Mouse (Mus musculus) embryo, embryonic 10 days (tissue): ENCODE results near the gene Aco1.

Experiments
- DNase-seq: peaks from one replicate; pipeline ENCODE4 v3.0.0-alpha.2; 2015; ENCODE audit warnings: low spot score

Aco1 gene

GRCm38 (mm10) chr4:40157500-40158223 is 14.8 kb downstream of the Aco1 start:
- DNase-seq: no peak

- DNase-seq: no peak
Observed at GRCm38 (mm10) chr4:40158224-40158540, 15.3 kb downstream of the Aco1 start.

- DNase-seq: no peak
Observed at GRCm38 (mm10) chr4:40160591-40161434, 17.9 kb downstream of the Aco1 start.

DNA sequence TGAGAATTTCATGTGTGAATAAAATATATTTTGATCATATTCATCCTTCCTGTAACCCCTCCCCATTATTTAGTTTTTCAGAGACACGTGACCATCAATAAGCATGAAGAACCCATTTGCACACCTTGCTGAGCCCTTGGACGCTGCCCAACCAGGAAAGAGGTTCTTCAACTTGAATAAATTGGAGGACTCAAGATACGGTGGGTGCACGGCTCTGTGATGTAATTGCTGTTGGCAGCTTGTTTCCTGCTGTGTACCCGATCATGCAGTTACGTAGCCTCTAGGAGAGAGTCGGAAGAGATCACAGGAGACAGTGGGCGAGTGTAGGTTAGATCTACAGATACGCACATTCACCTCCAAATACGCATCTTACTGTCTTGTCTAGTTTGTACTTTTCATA is 20.8 kb downstream of the Aco1 start:
- no peak for DNase-seq

DNA sequence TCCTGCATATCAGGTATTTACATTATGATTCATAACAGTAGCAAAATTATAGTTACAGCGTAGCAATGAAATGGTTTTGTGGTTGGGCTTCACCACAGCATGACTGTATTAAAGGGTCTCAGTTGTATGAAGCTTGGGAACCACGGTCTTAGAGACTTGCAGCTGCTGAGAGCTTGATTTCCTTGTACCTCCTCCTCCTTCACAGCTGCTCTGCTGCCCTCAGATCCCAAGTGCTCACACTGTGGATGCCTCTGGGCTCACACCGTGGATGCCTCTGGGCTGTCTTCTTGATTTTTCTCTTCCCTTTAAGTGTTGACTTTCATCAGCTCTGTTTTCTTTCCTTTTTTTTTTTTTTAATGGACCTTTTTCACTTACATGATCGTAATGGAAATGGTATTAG is 28.6 kb downstream of the Aco1 start:
- DNase-seq: no peak

DNA sequence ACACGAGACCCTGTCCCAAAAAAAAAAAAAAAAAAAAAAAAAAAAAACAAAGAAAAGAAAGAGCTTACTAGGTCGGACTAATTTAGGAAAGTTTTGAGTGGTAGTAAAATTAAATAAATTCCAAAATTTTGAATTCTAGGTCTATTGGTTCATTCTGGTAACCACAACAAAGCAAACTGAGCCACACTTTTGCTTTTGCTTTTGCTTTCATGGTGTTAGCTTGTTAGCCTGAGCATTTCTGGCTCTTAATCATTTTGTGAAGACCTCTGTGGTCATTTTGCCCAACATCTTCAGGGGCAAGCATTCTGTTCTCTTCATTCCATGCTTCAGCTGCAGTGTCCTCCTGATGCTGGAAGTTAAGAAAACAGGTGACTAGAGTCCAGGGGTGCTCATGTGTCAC is 29.5 kb downstream of the Aco1 start:
- no peak for DNase-seq

- DNase-seq: no peak
Observed at GRCm38 (mm10) chr4:40174321-40174720, 31.4 kb downstream of the Aco1 start.

GRCm38 (mm10) chr4:40178584-40178983 is 35.7 kb downstream of the Aco1 start:
- no peak for DNase-seq

DNA sequence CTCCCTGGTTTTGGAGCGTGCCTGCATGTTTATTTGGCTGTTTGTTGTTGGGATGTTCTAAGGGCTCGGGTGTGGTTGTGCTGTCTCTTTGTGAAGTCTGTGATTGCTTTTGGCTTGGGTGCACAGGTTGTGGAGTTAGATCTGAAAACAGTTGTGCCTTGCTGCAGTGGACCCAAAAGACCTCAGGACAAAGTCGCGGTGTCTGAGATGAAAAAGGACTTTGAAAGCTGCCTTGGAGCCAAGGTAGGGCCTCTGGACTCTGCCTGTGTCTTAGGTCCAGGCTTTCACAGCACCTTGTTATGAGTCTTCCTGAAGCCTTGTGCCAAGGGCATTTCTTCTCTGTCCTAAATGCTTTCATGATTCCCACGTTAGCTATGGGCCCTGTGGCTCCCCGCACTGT is 37.2 kb downstream of the Aco1 start:
- no peak for DNase-seq

DNA sequence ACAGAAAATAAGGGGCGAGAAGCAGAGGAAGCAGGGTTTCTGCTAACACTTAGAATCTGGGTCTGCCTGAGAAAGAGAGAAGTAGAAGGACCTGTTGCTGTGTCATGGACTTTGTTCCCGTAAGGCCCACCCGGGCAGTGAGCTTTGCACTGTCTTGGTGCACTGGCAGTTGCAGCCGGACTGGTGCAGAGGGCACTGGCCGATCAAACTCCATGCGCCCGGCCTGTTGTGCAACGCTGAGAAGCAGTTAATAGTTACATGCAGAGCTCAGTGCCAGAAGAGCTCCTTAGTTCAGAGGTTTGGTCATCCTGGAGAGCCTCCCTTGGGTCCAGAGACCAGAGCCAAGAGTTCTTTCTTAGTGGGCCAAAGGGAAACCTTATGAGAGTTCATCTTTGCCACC is 38.8 kb downstream of the Aco1 start:
- DNase-seq: no peak

DNA sequence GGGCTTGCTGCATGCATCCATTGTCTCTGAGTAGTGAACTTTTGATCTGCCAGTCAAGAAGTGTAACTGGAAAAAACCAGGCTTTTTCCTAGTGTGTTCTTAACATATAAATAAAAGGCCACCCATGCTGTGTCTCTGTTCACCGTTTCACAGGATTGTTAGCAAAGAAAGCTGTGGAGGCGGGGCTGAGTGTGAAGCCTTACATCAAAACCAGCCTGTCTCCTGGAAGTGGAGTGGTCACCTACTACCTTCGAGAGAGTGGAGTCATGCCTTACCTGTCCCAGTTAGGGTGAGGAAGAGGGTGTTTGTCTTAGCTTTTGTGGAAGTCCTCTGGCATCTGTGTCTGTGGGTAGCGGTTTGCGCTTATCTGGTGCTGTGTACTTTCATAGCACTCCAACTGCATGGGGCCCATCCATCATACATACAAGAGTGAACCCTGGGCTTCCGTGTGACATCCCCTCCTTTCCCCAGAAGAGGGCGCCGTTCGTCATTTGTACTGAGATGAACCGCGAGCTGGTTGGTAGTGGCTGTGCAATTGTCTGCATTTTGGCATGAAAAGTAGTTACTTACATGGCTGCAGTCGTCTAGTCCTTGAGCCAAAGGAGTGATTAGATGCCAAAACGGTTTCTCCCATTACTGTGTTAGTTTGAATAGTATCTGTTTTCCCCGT is 39.9 kb downstream of the Aco1 start:
- DNase-seq: peak; percentile 80

DNA sequence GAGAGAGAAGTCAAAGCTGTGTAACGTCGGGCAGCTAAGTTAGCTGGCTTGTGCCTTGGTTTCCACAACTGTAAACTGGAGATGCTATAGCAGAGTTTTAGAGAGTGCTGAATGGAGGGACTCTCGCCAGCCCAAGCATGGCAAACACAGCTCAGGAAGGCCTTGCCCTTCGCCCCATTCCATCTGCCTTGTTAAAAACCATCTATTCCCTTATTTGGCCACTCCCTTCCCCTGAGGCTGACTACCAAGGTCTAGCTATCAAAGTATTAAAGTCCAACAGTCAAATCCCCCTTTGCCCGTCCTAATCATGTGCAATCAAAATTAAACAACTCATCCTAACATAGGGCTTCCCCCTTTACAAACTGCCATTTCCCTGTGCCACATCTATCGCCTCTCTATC is 40.9 kb downstream of the Aco1 start:
- no peak for DNase-seq

DNA sequence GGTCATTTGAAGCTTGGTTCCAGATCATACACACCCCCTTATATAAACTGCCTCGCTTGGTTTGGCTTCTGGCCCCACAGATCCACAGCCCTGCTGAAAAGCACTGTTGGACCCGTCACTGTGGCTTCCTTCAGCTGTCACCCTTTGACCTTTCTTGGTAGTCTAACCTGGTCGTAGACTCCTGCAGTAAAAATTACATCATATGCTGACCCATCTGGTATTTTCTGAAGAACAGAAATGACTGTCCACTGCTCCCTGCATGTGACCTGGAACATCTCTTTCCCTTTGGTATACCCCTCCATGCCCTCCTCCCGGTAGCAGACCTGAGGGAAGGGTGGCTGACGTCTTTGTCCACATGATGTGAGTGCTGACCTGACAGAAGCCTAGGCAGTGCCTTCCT is 41.6 kb downstream of the Aco1 start:
- DNase-seq: no peak

GRCm38 (mm10) chr4:40187956-40188355 is 45.1 kb downstream of the Aco1 start:
- DNase-seq: no peak

DNA sequence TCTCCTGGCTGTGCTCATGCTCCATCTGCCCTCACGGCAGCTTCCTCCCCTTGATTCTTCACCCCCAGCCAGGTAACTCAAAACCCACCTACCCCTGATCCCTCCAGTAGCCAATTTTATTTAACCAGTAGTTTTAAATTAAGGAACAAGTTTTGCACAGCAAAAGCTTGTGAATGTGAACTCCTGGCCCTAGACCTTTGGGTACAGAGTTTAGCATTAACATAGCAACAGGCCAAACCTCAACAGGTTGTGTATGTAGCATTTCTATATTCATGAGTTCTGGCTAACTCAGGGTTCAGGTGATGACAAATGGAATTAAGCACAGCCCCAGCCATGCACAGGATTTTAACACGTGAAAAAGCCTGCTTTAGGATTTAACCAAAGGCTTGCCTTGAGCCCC is 49.4 kb downstream of the Aco1 start:
- DNase-seq: no peak

DNA sequence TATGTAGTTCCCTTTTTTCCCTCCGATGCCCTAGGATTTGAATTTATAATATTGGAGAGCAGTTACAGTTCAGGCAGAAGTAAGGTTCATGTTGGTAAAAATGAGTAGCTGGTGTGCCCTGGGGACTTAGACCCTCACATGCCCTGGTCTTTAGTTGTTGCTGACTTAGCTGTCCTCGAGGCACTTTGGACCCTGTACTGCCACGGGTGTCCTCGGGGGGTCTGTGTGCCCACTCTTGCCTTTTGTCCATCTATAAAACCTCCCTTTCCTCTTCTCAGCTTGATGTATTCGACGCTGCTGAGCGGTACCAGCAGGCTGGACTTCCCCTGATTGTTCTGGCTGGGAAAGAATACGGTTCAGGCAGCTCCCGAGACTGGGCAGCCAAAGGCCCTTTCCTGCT is 50.6 kb downstream of the Aco1 start:
- no peak for DNase-seq

DNA sequence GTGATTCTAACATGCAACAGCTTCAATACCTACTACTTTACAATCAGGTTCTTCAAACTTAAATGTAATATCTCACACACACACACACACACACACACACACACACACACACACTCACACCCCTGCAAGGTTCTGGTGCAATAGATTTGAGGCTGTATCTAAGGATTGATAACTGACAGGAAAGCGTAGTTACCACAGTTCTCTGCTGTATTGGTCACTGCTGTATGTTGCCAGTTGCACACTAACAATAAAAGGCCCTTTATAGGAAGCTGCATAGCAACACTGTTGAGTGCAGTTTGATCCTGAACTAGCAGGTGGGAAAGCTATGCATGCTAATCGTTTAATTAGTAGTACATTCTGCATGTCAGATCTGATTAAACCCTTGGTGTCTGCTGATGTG is 52.5 kb downstream of the Aco1 start:
- no peak for DNase-seq

- DNase-seq: no peak
Observed at GRCm38 (mm10) chr4:40202205-40202604, 59.3 kb downstream of the Aco1 start.

DNA sequence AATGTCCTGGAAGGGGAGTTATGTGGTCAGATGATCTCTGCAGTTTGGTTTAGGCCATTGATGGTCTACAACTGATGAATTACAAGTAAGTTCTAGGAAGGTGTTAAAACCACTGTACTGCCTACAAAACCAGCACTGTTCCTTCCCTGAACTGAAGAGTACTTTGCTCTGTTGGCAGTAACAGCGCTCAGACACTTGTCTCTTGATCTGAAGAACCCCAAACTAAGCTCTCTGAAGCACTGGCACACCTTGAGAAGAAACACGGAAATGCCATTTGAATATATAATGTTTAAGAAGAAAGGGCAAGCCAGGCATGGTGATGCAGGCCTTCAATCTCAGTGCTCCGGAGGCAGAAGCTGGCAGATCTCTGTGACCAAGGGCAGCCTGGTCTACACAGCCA is 61.5 kb downstream of the Aco1 start:
- DNase-seq: no peak

DNA sequence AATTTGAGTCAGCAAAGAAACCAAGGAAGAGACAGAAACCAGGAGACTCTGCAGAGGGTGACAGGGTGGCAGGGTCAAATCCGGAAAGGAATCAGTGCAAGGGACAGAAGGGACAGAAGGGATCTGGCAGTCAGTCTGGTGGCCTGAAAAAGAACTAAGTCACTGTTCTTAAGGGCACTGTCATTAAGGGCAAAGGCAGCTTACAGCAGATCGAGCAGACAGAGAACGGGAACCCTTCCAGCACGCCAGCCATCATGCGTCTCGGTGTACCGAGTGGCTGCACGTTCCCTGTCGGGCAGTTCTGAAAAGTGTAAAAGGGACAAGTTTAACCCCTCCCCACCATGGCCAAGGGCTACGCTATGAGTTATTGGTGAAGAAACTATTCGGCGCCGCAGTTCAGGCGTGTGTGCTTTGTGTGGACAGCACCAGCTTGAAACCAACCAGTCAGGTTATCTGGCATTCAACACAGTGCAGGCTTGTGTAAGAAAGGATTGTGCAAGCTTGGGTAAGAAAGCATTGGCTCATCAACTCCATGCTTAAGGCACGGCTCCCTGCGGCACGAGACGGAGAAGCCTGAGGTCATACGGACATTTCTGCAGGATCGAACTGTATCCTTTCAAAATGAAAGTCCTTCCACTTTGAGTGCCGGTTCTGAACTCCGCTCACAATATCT is 62.5 kb downstream of the Aco1 start:
- DNase-seq: no peak

GRCm38 (mm10) chr4:40207701-40208100 is 64.8 kb downstream of the Aco1 start:
- DNase-seq: no peak

GRCm38 (mm10) chr4:40212177-40212576 is 69.3 kb downstream of the Aco1 start:
- DNase-seq: no peak

GRCm38 (mm10) chr4:40217910-40218309 is 75.0 kb downstream of the Aco1 start:
- no peak for DNase-seq
